18 mouse cellular contexts compared by ENCODE assay signal in the genomic region with DNA sequence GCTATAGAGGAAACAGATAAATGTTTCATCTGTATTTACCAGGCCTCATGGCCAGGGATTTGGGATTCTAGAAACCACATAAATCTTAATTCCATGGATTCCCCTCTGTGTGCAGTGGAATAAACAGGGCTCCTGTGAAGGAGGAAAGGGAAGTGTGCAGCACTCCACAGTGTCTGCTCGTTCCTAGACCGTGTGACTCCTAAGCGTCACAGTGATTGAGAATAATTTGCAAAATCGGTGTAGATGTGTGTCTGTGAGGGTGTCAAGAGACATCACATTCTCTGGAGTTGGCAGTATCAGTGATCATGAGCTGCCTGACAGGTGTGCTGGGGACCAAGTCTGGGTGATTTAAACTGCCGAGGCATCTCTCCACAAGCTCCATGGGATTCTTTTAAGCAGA. TPM values are rescaled to one million over a fixed set of nuclear protein-coding genes. Genes with fewer than 3 reads are reported as not detected.
"Had no signal": no experiment of that assay in that cellular context is flagged by ENCODE, and none has a peak within 500 bp of the region (broad histone marks: within the 10 kb centered on the region; RNA-seq: fewer than 3 reads in every experiment).

No protein-coding gene starts in this region.

- H3K27ac ChIP-seq: neural tube, embryonic 13.5 days; neural tube, embryonic 15.5 days; stomach, embryonic 15.5 days; stomach, postnatal 0 days had no signal

- H3K4me1 ChIP-seq: neural tube, embryonic 13.5 days; neural tube, embryonic 15.5 days; stomach, embryonic 15.5 days had no signal

- DNase-seq: retina, postnatal 1 day; right cerebral cortex, adult 18-20 months; right cerebral cortex, postnatal 14 days; right cerebral cortex, postnatal 25 days; right cerebral cortex, postnatal 4 days; spleen, adult 18-20 months; thymus, adult 18-20 months; thymus, adult 2 months; thymus, postnatal 14 days; thymus, postnatal 25 days; thymus, postnatal 36 days; thymus, postnatal 4 days had no signal

- H3K4me3 ChIP-seq: neural tube, embryonic 13.5 days; neural tube, embryonic 15.5 days; stomach, embryonic 15.5 days had no signal

- H3K9ac ChIP-seq: neural tube, embryonic 13.5 days; neural tube, embryonic 15.5 days; stomach, embryonic 15.5 days had no signal

- H3K27me3 ChIP-seq: neural tube, embryonic 13.5 days; neural tube, embryonic 15.5 days; stomach, embryonic 15.5 days had no signal

- H3K4me2 ChIP-seq: neural tube, embryonic 13.5 days; neural tube, embryonic 15.5 days; stomach, embryonic 15.5 days had no signal

- H3K36me3 ChIP-seq: neural tube, embryonic 13.5 days; neural tube, embryonic 15.5 days; stomach, embryonic 15.5 days had no signal

- H3K9me3 ChIP-seq: neural tube, embryonic 13.5 days; neural tube, embryonic 15.5 days; stomach, embryonic 15.5 days had no signal

RNA-seq across cellular contexts. Expression of gene Kcnmb2, which starts 8.9 kb away (rescaled TPM):
- total RNA-seq: neutrophil, adult 5-6 weeks had no signal
- polyA plus RNA-seq: spleen, adult 2 months had no signal
